Mouse (Mus musculus) large intestine, adult 2 months (tissue): Measurements from ENCODE around the gene Arid2. TPM values are rescaled to one million over a fixed set of nuclear protein-coding genes. Genes with fewer than 3 reads are reported as not detected.
A peak's percentile ranks its signal among the peaks of the same experiment; 100 is the strongest.

Experiments used
- DNase-seq: peaks from one replicate; pipeline ENCODE4 v3.0.0-alpha.2; 2012; ENCODE audit warnings: low read depth, low spot score
- WGBS: fragments of 180-500 bp; shearing (Covaris S2); methylation state at CpG from one replicate; pipeline ENCODE4 v1.1.7; 2018; 5-methylcytosine and 5-hydroxymethylcytosine counted together
- polyA plus RNA-seq: library from polyadenylated mRNA; depleted of rRNA; stranded (reverse); fragments of >200 nt; gene quantifications from 2 replicates; pipeline ENCODE4 v1.2.3, GENCODE M21; 2012

The Arid2 gene
- polyA plus RNA-seq, 1 experiment: 5.5 TPM

DNA sequence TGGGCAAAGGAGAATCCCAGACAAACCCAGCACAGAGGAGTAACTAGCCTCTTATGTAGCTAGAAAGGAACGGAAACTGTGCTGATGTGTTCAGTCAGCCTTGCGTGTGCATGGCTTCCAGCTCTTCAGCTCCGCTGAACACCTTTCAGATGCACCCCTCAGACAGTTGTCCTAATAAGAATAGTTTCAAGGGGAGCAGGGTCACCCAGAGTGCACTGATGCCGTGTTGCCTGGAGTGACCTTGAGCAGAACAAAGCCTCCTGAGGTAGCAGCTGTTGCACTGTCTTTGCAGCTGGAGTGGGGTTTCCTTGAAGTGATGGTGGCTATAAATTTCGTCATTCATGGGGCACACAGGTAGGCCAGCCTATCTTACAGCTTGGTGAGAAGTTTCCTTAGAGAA, 46.0 kb downstream of the Arid2 start:
- DNase-seq: no peak
- 60% methylated on average over 5 of the region's 5 CpGs for WGBS

DNA sequence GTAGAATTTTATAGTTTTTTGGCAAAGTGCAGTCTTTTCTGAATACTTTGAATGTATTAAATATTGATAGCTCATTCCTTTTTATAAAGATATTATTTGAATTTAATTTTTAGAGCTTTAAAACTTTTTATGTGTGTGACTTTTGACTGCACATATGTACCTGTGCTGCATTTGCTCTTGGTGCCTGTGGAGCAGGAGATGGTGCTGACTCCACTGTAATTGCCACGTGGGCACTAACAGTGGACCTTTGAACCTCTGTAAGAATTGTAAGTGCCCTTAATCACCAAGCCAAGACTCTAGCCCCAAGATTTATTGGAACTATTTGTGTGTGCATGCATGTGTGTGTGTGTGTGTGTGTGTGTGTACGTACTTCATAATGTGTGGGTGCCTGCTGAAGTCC, 53.6 kb downstream of the Arid2 start:
- peak; percentile 46 for DNase-seq

GRCm38 (mm10) chr15:96342097-96342496, 54.8 kb downstream of the Arid2 start:
- WGBS: 94% methylated on average over 8 of the region's 8 CpGs

More for the DNA sequence above, 53.6 kb downstream of the Arid2 start:
- 36% methylated on average over 2 of the region's 2 CpGs for WGBS

GRCm38 (mm10) chr15:96342871-96343270, 55.6 kb downstream of the Arid2 start:
- DNase-seq: peak; percentile 16
- 52% methylated on average over 3 of the region's 3 CpGs for WGBS

More at GRCm38 (mm10) chr15:96342097-96342496, 54.8 kb downstream of the Arid2 start:
- no peak for DNase-seq

DNA sequence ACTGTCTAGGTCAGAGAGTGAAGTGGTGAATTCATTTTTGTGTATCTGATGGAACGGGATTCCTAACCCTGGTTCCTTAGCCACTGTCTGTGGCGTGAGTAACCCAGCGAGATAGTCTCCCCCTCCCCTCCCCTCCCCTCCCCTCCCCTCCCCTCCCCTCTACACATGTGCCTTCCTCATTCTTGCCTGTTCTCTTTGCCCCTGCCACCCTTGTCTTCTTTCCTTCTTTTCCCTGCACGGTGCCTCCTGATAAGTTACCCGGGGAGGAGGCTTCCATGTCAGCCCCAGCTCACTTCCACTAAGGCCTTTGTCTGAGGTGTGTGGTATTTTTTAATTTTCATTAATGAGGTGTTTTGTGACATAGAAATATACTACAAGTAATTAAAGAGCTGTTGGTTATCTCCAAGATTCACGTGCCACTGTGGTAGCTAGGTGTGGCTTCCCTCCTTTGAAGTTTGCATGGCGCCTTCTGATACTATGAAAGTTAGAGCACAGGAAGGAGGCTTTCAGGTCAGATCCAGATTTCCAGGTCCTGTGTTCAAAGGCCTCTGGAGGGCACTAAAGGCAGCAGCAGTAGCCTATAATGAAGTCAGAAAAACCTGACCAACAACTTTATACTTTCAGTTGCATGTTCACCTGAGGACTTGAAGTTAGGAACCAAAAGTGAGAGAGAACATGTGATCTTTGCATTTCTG, 57.4 kb downstream of the Arid2 start:
- 41% methylated on average over 7 of the region's 7 CpGs for WGBS
- no peak for DNase-seq

DNA sequence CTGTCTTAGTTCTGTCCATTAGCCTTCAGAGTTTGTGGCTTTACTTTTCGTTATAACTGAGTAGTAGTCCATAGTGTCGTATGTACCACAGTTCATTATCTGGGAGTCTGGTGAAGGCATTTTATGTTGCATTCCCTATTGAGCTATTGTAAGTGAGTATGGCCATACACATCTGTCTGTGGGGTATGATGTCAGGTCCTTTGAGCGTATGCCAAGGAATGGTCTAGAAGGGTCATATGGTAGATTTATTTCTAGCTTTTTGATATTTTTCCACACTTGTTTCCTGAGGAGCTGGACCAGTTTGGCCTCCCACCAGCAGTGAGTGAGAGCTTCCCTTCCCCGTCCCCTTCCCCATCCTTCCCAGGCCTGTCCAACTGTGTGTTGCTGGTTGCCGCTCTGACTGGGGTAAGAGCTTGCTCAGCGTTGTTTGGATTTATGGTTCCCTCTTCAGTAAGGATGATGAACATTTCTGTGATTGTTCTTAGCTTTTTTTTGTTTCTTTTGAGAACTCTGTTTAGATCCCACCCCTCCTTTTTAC, 58.1 kb downstream of the Arid2 start:
- DNase-seq: no peak
- WGBS: 76% methylated on average over 6 of the region's 6 CpGs

- no peak for DNase-seq
- 93% methylated on average over 9 of the region's 9 CpGs for WGBS
Observed at GRCm38 (mm10) chr15:96351432-96351831, 64.1 kb downstream of the Arid2 start.

DNA sequence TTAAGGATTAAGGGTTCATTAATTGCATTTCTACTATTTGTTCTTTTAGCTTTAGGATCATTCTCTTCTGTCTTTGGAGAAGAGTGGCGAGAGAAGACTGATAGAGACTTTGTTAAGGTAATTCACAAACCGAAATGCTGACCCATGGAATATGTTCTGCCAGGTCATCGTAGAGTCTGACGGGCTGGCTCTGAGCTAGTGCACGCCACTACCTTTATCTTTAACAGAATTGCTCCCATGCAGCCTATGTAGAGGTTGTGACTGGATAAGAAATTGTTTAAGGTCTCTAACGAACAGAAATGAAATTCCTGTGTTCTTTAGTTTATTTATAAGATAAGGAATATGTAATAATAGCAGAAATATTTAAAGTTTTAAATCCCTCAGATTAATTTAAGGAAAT, 71.6 kb downstream of the Arid2 start:
- WGBS: 96% methylated on average over 6 of the region's 6 CpGs
- no peak for DNase-seq

GRCm38 (mm10) chr15:96360614-96361013, 73.3 kb downstream of the Arid2 start:
- 76% methylated on average over 5 of the region's 5 CpGs for WGBS
- no peak for DNase-seq

- no peak for DNase-seq
- 53% methylated on average over 3 of the region's 3 CpGs for WGBS
Observed at GRCm38 (mm10) chr15:96365351-96365750, 78.0 kb downstream of the Arid2 start.

DNA sequence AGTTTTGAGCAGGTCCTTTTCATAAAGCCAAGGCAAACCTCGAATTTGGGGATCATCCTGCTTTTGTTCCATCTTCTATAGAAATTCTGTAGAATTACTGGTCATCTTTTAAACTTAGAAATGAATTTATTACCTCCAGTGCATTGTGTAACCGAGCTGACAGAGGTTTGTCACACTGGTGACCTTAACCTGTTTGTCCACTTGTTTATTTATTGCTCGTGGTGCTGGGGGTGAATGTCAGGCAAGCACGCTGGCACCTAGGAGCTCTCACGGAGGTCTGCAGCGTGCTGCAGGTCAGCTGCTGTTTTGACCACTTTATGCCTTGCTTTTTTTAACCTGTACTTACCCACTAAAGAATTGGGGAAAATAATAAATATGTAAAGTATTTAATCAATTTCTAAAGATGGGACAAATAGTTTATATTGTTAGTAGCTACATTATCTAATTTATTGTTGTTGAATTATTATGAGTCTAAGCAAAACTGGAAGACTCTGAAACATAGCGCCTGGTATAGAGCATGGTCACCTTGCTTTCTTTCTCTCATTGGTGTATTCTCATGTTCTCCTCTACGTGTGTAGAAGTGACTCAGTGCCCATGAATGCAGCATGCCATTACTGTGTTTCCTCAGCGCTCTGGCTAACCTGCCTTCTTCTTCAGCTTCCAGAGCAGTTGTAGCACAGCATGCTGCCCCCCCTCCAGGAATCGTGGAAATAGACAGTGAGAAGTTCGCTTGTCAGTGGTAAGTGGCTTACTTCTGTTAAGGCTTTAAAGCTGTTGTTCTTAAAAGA, 79.1 kb downstream of the Arid2 start:
- 79% methylated on average over 11 of the region's 11 CpGs for WGBS
- DNase-seq: no peak

GRCm38 (mm10) chr15:96371311-96371710, 84.0 kb downstream of the Arid2 start:
- 96% methylated on average over 18 of the region's 18 CpGs for WGBS
- no peak for DNase-seq

- WGBS: 83% methylated on average over 6 of the region's 6 CpGs
Observed at GRCm38 (mm10) chr15:96372628-96373027, 85.3 kb downstream of the Arid2 start.

DNA sequence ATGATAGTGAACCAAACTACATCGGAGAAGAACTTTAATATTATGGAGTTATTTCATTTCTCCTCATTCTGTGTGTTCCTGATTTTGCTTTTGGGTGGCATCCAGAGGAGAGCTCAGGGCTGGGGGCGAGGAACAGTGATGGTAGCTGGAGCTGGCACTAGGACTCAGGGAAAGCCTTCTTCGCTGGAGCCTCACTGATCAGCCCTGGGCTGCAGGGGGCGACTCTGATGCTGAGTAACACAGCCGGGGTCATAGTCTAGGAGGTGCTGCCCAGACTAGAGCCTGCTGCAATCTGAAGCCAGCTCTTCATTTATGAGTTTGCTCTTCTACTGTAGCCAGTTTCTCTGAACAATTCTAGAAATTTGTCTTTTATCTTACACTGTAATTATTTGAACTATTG, 85.8 kb downstream of the Arid2 start:
- 80% methylated on average over 5 of the region's 5 CpGs for WGBS

More at GRCm38 (mm10) chr15:96372628-96373027, 85.3 kb downstream of the Arid2 start:
- DNase-seq: no peak

GRCm38 (mm10) chr15:96376214-96376613, 88.9 kb downstream of the Arid2 start:
- no peak for DNase-seq
- 80% methylated on average over 2 of the region's 2 CpGs for WGBS

More for the DNA sequence above, 85.8 kb downstream of the Arid2 start:
- no peak for DNase-seq

- no peak for DNase-seq
- WGBS: 63% methylated on average over 5 of the region's 5 CpGs
Observed at GRCm38 (mm10) chr15:96377263-96377662, 89.9 kb downstream of the Arid2 start.

DNA sequence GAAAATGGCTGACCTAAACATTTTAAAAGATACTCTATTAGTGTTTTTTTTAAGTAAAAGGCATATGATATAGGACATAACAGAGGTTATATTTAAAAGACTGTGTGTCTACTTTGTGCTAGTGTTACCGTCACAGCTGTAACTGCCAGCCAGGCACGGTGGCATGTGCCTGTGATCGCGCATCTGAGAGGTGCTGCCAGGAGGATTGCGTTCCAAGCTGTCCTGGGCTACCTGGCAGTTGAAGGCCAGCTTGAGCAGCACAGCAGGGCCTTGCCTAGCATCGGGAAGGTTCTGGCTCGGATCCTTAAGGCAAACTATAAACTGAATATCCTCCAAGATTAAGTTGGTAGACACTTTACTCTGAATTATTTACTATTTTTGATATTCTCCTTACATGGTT, 90.4 kb downstream of the Arid2 start:
- no peak for DNase-seq
- WGBS: 88% methylated on average over 7 of the region's 7 CpGs

DNA sequence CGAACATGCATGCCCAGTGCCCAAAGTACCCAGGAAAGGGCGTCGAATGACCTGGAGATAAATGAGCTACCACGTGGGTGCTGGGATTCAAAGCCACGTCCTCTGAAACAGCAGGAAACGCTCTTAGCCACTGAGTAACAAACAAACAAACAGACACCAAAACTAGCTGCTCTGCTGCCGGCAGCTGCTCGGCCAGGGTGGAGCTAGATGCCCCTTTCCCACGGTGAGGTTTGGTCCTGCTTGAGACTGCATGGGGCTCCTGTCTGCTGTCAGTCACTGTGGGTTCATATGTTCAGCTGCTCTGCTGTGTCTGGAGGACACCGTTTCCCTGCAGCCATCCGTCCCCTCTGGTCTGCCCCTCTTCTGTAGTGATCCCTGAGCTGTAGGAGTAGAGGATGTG, 94.9 kb downstream of the Arid2 start:
- DNase-seq: no peak
- WGBS: 85% methylated on average over 11 of the region's 11 CpGs

GRCm38 (mm10) chr15:96388565-96388964, 101.2 kb downstream of the Arid2 start:
- WGBS: 89% methylated on average over 1 of the region's 1 CpGs

GRCm38 (mm10) chr15:96392878-96393277, 105.6 kb downstream of the Arid2 start:
- no peak for DNase-seq
- WGBS: 92% methylated on average over 3 of the region's 3 CpGs

More at GRCm38 (mm10) chr15:96388565-96388964, 101.2 kb downstream of the Arid2 start:
- DNase-seq: no peak

GRCm38 (mm10) chr15:96395071-96395470, 107.8 kb downstream of the Arid2 start:
- DNase-seq: no peak
- 98% methylated on average over 6 of the region's 6 CpGs for WGBS
